Mouse (Mus musculus) kidney, adult 11 months (tissue): ENCODE measurements around the gene Celf5.
A peak's percentile ranks its signal among the peaks of the same experiment; 100 is the strongest.
"Not testable (repeated sequence)": the region's sequence is repeated elsewhere in the genome, so short reads cannot be mapped to it uniquely, and the experiment has no call there.

Experiments used
- DNase-seq: peaks from one replicate; pipeline ENCODE4 v3.0.0; 2022

The Celf5 gene

GRCm38 (mm10) chr10:81450641-81451364 is 31.7 kb downstream of the Celf5 start:
- no peak for DNase-seq

GRCm38 (mm10) chr10:81450140-81450539 is 32.4 kb downstream of the Celf5 start:
- DNase-seq, result peak; percentile 73

- DNase-seq, result not testable (repeated sequence)
Measured at GRCm38 (mm10) chr10:81445516-81445915, 37.0 kb downstream of the Celf5 start.

- DNase-seq, result no peak
Measured at GRCm38 (mm10) chr10:81441019-81441418, 41.5 kb downstream of the Celf5 start.

GRCm38 (mm10) chr10:81435436-81435835 is 47.1 kb downstream of the Celf5 start:
- DNase-seq, result peak; percentile 94

- DNase-seq, result peak; percentile 46
Measured at GRCm38 (mm10) chr10:81434361-81435263, 47.9 kb downstream of the Celf5 start.

GRCm38 (mm10) chr10:81433541-81434289 is 48.8 kb downstream of the Celf5 start:
- peak; percentile 57 for DNase-seq

GRCm38 (mm10) chr10:81432868-81433262 is 49.6 kb downstream of the Celf5 start:
- DNase-seq, result peak; percentile 98

- DNase-seq, result peak; percentile 52
Measured at GRCm38 (mm10) chr10:81432169-81432867, 50.2 kb downstream of the Celf5 start.

- peak; percentile 93 for DNase-seq
Measured at GRCm38 (mm10) chr10:81431526-81432168, 50.9 kb downstream of the Celf5 start.

GRCm38 (mm10) chr10:81430831-81431525 is 51.5 kb downstream of the Celf5 start:
- peak; percentile 80 for DNase-seq

- peak; percentile 83 for DNase-seq
Measured at GRCm38 (mm10) chr10:81430141-81430830, 52.2 kb downstream of the Celf5 start.

- DNase-seq, result peak; percentile 95
Measured at GRCm38 (mm10) chr10:81429605-81430061, 52.9 kb downstream of the Celf5 start.

GRCm38 (mm10) chr10:81429092-81429491 is 53.4 kb downstream of the Celf5 start:
- DNase-seq, result no peak

- DNase-seq, result peak; percentile 19
Measured at GRCm38 (mm10) chr10:81428507-81428870, 54.0 kb downstream of the Celf5 start.

- peak; percentile 36 for DNase-seq
Measured at GRCm38 (mm10) chr10:81427804-81428506, 54.6 kb downstream of the Celf5 start.

- DNase-seq, result no peak
Measured at GRCm38 (mm10) chr10:81427327-81427726, 55.2 kb downstream of the Celf5 start.

- peak; percentile 66 for DNase-seq
Measured at GRCm38 (mm10) chr10:81426897-81427296, 55.6 kb downstream of the Celf5 start.

GRCm38 (mm10) chr10:81426081-81426671 is 56.3 kb downstream of the Celf5 start:
- DNase-seq, result peak; percentile 42
